Mouse (Mus musculus): ENCODE results near the gene Hypm. TPM values are rescaled to one million over a fixed set of nuclear protein-coding genes. Genes with fewer than 3 reads are reported as not detected.

Gene Hypm
- not detected for total RNA-seq (2021)
- long read RNA-seq, experiment 1, result 0 reads
- long read RNA-seq, experiment 2, result 0 reads

GRCm38 (mm10) chrX:9846628-9847027, at the start of gene Hypm:
Hypm (plus strand) TSS chrX:9846928.
- DNase-seq, result no peak

GRCm38 (mm10) chrX:9810101-9810500, 36.6 kb upstream of the Hypm start:
- DNase-seq, result no peak

GRCm38 (mm10) chrX:9812469-9812868, 34.3 kb upstream of the Hypm start:
- no peak for DNase-seq

DNA sequence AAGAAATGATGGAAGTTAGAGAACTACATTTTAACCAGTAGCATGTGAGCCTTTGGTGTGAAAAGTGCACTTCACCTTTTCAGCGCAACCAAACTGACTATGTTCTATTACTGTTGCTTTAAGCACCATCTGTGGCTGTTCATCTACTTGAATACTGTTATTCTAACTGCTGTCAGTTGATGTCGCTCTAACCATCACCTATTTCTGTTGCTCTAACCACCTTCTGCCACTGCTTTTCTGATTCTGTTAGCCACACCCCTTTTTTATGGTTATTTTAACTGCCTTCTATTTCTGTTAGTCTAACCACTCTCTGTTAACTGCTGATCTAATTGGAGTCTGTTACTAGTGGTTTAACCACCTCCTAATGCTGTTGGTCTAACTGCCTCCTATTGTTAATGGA, 11.9 kb upstream of the Hypm start:
- DNase-seq, result no peak

DNA sequence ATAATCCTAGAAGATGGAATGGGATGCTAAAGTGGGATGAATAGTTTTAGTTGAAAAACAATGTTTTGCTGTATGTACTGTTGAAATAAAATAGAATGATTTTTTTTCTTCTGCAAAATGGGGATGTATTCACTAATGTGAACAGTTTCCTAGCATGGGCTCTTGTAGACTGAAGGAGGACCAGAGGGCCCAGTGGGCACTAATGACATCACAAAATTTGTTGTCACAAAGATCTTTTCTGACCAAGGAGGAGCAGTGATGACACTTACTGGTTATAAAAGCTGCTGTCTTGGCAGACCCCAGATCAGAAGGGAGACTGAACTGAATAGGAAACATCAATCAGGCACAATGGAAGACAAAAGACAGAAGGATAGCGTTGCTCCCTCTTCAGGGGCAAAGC, 2.7 kb downstream of the Hypm start, which contains the start of gene H2al3:
Gene H2al3 (plus strand): TSS at position 301 of the 400 bp plus-strand sequence.
- no peak for DNase-seq

DNA sequence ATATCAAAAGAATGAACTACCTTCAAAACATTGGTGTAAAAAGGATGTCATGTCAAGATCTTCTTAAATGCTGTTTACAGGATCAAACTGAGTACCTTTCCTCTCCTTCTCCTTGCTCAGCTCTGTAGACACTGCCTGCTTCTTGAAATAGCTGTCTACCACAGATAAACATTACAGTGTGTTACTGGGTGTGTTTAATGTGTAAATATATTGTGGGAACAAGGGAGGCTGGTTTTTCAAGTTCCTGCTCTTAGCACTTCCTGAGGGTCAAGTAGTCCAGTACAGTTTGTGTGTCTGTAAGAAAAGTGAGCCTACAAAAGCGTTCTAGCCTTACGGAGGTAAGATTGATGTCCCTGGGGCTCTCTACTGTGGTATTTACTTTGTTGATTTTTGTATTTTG, 15.1 kb downstream of the Hypm start:
- DNase-seq, result no peak

GRCm38 (mm10) chrX:9875519-9875918, 28.8 kb downstream of the Hypm start:
- DNase-seq, result no peak

GRCm38 (mm10) chrX:9885322-9885721, 38.6 kb downstream of the Hypm start, which contains the start of gene Sytl5:
Sytl5 (plus strand) TSS chrX:9885622.
- DNase-seq, result no peak

Other genes with a start within 250 kb of the Hypm start
- 10 to 100 TPM; 66.0 to 68.5 TPM for gene Dynlt3, start 183.9 kb upstream of the Hypm start, total RNA-seq (2021)
- not detected for gene H2al3, start 2.8 kb downstream of the Hypm start, total RNA-seq (2021)
- gene Sytl5, start 38.7 kb downstream of the Hypm start, total RNA-seq (2021), result under 1 TPM; 0.09 to 0.18 TPM

Measured in gastrocnemius, postnatal 10 days (tissue).